Mouse (Mus musculus) liver, adult 2 months (tissue): Measurements from ENCODE around the gene Gng7. TPM values are rescaled to one million over a fixed set of nuclear protein-coding genes. Genes with fewer than 3 reads are reported as not detected.
A peak's percentile ranks its signal among the peaks of the same experiment; 100 is the strongest.

Experiments
- DNase-seq: peaks from one replicate; pipeline ENCODE4 v3.0.0-alpha.2; 2011; ENCODE audit warnings: low read depth, low spot score; ENCODE audit errors: extremely low read depth
- H3K27ac ChIP-seq: fragments of 200-500 bp; replicated peaks from 2 replicates; pipeline ENCODE4 v1.5.1; 2012; ENCODE audit warnings: low read depth, mild to moderate bottlenecking, control low read depth, inconsistent platforms, low read length; ENCODE audit not compliant: insufficient read depth
- H3K27me3 ChIP-seq: fragments of 200-500 bp; 2 replicates; pipeline ENCODE4 v1.6.1; 2012; ENCODE audit warnings: mild to moderate bottlenecking, moderate library complexity, low read length, inconsistent platforms; ENCODE audit not compliant: control insufficient read depth, insufficient read depth
- H3K36me3 ChIP-seq: fragments of 200-500 bp; 2 replicates; pipeline ENCODE4 v1.6.1; 2012; ENCODE audit warnings: low read length, inconsistent platforms; ENCODE audit not compliant: control insufficient read depth, insufficient read depth
- H3K4me1 ChIP-seq: fragments of 200-500 bp; 2 replicates; pipeline ENCODE4 v1.6.1; 2011; ENCODE audit warnings: low read length; ENCODE audit not compliant: control insufficient read depth, insufficient read depth
- H3K4me3 ChIP-seq: fragments of 200-500 bp; 2 replicates; pipeline ENCODE4 v1.5.1; 2011; ENCODE audit warnings: low read depth, mild to moderate bottlenecking, control low read depth, low read length, moderate library complexity; ENCODE audit not compliant: insufficient read depth
- H3K79me2 ChIP-seq: fragments of 200-500 bp; 2 replicates; pipeline ENCODE4 v1.6.1; 2012; ENCODE audit warnings: inconsistent platforms, mild to moderate bottlenecking, low read length, moderate library complexity; ENCODE audit not compliant: control insufficient read depth, insufficient read depth
- H3K9ac ChIP-seq: fragments of 200-500 bp; 2 replicates; pipeline ENCODE4 v1.6.1; 2012; ENCODE audit warnings: low read depth, mild to moderate bottlenecking, control low read depth, inconsistent platforms, low read length
- CTCF ChIP-seq: fragments of 200-500 bp; IDR thresholded peaks from 2 replicates; pipeline ENCODE4 v1.5.1; 2011; ENCODE audit warnings: low read depth, low read length, control low read depth
- POLR2A ChIP-seq: fragments of 200-500 bp; IDR thresholded peaks from 2 replicates; pipeline ENCODE4 v1.6.1; 2011; ENCODE audit warnings: low read length, control low read depth; ENCODE audit not compliant: insufficient read depth; ENCODE audit errors: extremely low read depth
- WGBS: fragments of 180-500 bp; shearing (Covaris S2); methylation state at CpG from one replicate; pipeline ENCODE4 v1.1.7; 2018; 5-methylcytosine and 5-hydroxymethylcytosine counted together
- polyA plus RNA-seq: library from polyadenylated mRNA; depleted of rRNA; stranded (reverse); fragments of >200 nt; gene quantifications from 2 replicates; pipeline ENCODE4 v1.2.3, GENCODE M21; 2012
- total RNA-seq: library from RNA; depleted of rRNA; stranded (reverse); fragments of >200 nt; gene quantifications from 2 replicates; pipeline ENCODE4 v1.2.3, GENCODE M21; 2014

The Gng7 gene
- total and polyA plus RNA-seq, 2 experiments, result 0.09 to 0.65 TPM

- DNase-seq, result no peak
- H3K27ac ChIP-seq, result no peak overlapping the region
Measured at GRCm38 (mm10) chr10:80946684-80947437, 67.9 kb downstream of the Gng7 start.

GRCm38 (mm10) chr10:80944231-80944630 lies 70.5 kb downstream of the Gng7 start:
- H3K4me1 ChIP-seq, result peaks cover 11% of the 10 kb centered on the region

More at GRCm38 (mm10) chr10:80946684-80947437, 67.9 kb downstream of the Gng7 start:
- Histone ChIP-seq H3K36me3 (no peaks in the 10 kb centered on the region), H3K9ac (no peak overlapping the region), H3K27me3 (no peaks in the 10 kb centered on the region), H3K4me1 (no peaks in the 10 kb centered on the region), H3K4me3 (no peak overlapping the region), H3K79me2 (no peaks in the 10 kb centered on the region)
- no peak for TF ChIP-seq POLR2A
- TF ChIP-seq CTCF, result peak; percentile 56; the same call in 1 of the 2 replicates
- WGBS, result 76% methylated on average over 14 of the region's 14 CpGs

DNA sequence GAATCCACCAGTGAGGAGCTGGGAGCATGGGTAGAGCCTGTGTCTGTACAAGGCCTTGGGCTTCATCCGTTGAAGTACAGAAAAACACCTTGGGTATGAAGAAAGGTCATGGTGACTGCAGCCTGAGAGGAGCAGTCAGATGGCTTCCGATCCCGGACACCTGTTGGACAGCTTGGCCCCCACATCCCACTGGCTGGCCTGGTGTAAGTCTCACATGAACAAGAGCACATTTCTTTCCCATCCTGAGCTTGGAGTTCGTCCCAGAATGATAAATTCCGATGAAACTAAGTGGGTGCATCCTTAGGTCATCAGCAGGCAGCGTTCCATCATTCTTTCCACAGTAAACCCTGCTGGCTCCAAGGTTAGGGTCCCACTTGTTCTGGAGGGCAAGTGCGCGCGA lies 71.0 kb downstream of the Gng7 start:
- Histone ChIP-seq H3K27ac (no peak overlapping the region), H3K79me2 (no peaks in the 10 kb centered on the region), H3K9ac (no peak overlapping the region), H3K36me3 (no peaks in the 10 kb centered on the region), H3K27me3 (no peaks in the 10 kb centered on the region), H3K4me3 (no peak overlapping the region), H3K4me1 (peaks cover 11% of the 10 kb centered on the region)
- no peak for TF ChIP-seq POLR2A
- 69% methylated on average over 9 of the region's 9 CpGs for WGBS
- DNase-seq, result no peak

More at GRCm38 (mm10) chr10:80944231-80944630, 70.5 kb downstream of the Gng7 start:
- WGBS, result 85% methylated on average over 5 of the region's 5 CpGs
- no peak for TF ChIP-seq POLR2A
- TF ChIP-seq CTCF, result no peak
- no peaks in the 10 kb centered on the region for H3K79me2 ChIP-seq
- H3K27ac ChIP-seq, result no peak overlapping the region
- H3K9ac ChIP-seq, result no peak overlapping the region
- no peaks in the 10 kb centered on the region for H3K36me3 ChIP-seq
- H3K4me3 ChIP-seq, result no peak overlapping the region
- H3K27me3 ChIP-seq, result no peaks in the 10 kb centered on the region
- no peak for DNase-seq

GRCm38 (mm10) chr10:80942919-80943318 lies 71.8 kb downstream of the Gng7 start:
- Histone ChIP-seq H3K27ac (no peak overlapping the region), H3K36me3 (no peaks in the 10 kb centered on the region), H3K4me1 (peaks cover 11% of the 10 kb centered on the region), H3K4me3 (no peak overlapping the region), H3K27me3 (no peaks in the 10 kb centered on the region), H3K79me2 (no peaks in the 10 kb centered on the region), H3K9ac (no peak overlapping the region)
- TF ChIP-seq POLR2A (no peak), CTCF (no peak)
- WGBS, result 68% methylated on average over 8 of the region's 8 CpGs
- no peak for DNase-seq

- no peak for DNase-seq
- no peaks in the 10 kb centered on the region for H3K27me3 ChIP-seq
Measured at GRCm38 (mm10) chr10:80940988-80941347, 73.8 kb downstream of the Gng7 start.

GRCm38 (mm10) chr10:80940320-80940987 lies 74.3 kb downstream of the Gng7 start:
- H3K4me3 ChIP-seq, result no peak overlapping the region
- no peaks in the 10 kb centered on the region for H3K27me3 ChIP-seq
- H3K27ac ChIP-seq, result no peak overlapping the region
- H3K79me2 ChIP-seq, result no peaks in the 10 kb centered on the region
- TF ChIP-seq POLR2A (no peak), CTCF (no peak)
- DNase-seq, result peak; percentile 81
- H3K4me1 ChIP-seq, result peaks cover 11% of the 10 kb centered on the region
- 19% methylated on average over 8 of the region's 8 CpGs for WGBS
- no peaks in the 10 kb centered on the region for H3K36me3 ChIP-seq
- H3K9ac ChIP-seq, result no peak overlapping the region

More at GRCm38 (mm10) chr10:80940988-80941347, 73.8 kb downstream of the Gng7 start:
- no peaks in the 10 kb centered on the region for H3K36me3 ChIP-seq
- TF ChIP-seq CTCF, result no peak
- TF ChIP-seq POLR2A, result no peak
- H3K9ac ChIP-seq, result no peak overlapping the region
- H3K27ac ChIP-seq, result no peak overlapping the region
- peaks cover 11% of the 10 kb centered on the region for H3K4me1 ChIP-seq
- 25% methylated on average over 2 of the region's 2 CpGs for WGBS
- no peaks in the 10 kb centered on the region for H3K79me2 ChIP-seq
- no peak overlapping the region for H3K4me3 ChIP-seq
